Mouse (Mus musculus): ENCODE results near the gene Rhbdd2.

Gene Rhbdd2

DNA sequence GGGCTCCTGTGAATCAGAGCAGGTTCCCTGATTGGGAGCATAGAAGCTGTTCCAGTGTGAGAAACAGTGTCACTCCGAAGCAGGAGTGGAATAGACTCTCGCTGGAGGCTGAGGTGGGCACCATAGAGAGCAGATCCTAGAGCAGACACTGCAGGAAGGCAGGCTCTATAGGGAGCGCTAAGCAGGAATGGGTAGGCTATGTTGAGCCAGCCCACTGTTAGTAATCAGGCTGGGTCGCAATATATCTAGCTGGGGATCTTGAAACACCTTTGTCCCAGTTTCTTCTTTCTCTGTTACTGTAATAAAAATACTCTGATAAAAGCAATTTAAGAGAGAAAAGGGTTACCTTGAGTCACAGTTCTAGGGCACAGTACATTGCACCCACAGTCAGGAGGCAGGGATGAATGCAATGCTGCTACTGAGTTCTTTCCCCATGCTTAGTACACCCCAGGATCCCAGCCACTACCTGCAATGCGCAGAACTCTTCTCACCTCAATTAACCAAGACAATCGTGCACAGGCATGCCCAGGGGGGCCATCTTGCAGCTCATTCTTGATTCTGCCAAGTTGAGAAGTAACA is 48.6 kb downstream of the Rhbdd2 start:
- no peak for ATAC-seq (ENCODE audit: low TSS enrichment)

DNA sequence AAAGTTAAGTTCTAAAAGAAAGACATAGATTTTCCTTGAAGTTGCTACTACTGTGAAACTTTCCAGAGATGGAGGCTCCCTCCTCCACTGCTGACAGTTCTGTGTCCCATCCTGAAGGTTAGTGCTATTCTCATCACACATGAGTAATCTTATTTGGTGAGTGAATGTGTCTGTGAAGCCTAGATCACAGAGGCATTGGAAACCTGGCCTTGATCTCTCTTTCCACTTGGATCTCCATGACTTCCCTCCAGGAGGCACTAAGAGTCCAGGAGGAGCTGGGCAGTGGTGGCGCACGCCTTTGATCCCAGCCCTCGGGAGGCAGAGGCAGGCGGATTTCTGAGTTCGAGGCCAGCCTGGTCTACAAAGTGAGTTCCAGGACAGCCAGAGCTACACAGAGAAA is 49.6 kb downstream of the Rhbdd2 start:
- no peak for ATAC-seq (ENCODE audit: low TSS enrichment)

DNA sequence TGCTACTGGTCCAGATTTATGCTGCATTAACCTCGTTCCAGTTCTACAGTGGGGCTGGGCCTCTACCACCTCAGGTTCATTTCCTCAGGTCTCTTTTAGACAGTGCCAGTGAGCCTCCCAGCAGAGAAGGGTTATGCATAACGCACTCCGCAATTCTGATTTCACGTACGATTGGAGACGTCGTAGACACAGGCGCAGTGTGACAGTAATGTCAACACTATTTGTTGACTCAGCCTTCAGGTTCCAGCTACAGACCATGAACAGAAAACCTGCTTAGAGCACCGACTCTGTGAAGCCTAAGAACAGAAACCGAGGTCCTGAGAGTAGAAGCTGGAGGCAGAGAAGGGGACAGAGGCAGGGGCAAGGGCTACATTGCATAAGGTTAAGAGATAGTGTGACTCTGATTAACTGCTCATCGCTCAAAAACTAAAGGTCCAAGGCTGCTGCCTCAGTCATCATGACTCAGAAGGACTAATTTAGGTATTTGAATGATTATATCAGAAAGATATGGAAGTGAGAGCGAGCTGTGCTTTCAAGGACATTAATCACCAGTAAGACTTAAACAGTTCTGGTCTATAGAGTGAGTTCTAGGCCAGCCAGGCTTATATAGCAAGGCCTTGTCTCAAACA is 50.6 kb downstream of the Rhbdd2 start:
- no peak for ATAC-seq (ENCODE audit: low TSS enrichment)

DNA sequence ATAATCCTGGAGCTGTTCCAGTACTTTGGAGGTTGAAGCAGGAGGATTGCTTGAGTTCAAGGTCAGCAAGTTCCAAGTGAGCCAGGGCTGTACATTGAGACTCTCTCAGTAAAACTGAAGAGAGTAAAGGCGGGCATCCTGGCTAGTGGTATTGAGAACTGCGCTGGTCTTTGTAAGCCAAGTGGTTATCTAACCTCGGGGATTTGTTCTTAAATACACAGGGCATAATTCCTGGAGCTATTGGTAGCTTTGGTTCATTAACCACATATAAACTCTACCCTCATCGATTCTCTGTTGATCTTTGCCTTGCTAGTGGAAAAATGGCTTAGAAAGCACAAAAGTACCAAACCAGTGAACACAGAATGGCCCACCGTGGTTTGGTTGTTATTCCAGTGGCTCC is 58.0 kb downstream of the Rhbdd2 start:
- ATAC-seq (ENCODE audit: low TSS enrichment) = no peak

DNA sequence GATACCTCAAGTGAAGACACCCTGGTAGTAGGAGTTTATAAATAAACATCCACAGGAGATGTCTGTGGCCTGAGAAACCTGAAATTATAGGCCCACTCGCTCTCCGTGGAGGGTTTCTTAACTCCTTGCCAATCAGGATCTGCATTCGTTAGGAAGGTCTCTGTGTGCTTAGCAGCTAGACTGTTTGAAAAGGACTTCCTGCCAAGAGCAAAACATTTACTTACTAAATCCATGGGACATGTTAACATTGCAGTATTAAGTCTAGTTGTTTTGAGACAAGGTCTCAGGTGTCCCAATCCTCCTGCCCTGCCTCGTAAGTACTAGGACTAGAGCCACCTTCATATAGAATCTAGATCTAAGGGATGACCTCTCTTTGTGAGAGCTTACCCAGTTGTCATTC is 58.8 kb downstream of the Rhbdd2 start:
- no peak for ATAC-seq (ENCODE audit: low TSS enrichment)

DNA sequence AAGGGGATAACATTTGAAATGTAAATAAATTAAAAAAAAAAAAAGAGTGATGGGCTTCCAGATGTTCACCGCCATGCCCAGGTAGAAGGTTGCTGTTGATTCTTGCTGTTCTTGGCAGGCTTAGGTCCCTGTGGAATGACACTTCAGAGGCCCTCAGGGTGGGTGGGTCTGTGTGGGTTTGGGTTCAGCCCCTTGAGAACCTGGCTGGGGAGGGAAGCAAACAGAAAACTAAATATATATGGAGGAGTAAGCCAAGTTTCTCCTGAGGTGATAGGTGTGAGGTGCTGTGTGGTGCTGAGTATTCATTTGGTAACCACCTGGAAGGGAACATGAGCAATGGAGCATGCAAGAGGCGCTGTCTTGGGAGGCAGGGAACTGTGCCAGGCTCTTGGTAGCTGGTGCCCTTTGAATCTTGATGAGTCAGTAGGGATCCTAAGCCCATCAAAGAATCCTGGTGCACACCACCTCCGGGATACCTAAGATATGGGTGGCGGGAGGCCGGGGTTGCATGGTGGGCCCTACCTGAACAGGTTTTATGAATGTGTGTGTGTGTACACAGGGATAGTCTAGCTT is 60.9 kb downstream of the Rhbdd2 start:
- ATAC-seq (ENCODE audit: low TSS enrichment) = no peak

DNA sequence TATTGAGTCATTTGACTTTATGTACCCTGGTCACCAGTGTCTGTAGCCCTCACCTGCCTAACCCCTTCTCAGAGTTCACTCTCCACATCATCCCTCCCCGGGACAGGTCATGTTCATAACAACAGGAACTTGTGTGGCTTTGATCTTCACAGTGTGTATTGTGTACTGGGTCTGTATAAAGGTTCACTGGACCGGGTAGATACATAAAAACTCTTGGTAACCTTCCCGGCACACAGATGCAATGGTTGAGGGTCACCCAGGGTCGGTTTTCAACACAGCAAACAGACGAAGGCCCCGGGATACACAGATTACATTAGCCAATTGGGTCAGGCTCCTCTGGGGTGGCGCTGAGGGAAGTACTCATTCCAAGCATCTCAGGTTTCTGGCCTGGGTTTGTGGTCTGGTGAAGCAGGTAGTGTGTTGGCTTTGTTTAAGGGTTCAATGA is 62.9 kb downstream of the Rhbdd2 start:
- ATAC-seq (ENCODE audit: low TSS enrichment) = no peak

Data from frontal cortex, adult (tissue).